Mouse (Mus musculus): ENCODE results near the gene Olfr159. TPM values are rescaled to one million over a fixed set of nuclear protein-coding genes. Genes with fewer than 3 reads are reported as not detected.

Olfr159 gene
- total RNA-seq, 2 experiments from 2014 or later = not detected

DNA sequence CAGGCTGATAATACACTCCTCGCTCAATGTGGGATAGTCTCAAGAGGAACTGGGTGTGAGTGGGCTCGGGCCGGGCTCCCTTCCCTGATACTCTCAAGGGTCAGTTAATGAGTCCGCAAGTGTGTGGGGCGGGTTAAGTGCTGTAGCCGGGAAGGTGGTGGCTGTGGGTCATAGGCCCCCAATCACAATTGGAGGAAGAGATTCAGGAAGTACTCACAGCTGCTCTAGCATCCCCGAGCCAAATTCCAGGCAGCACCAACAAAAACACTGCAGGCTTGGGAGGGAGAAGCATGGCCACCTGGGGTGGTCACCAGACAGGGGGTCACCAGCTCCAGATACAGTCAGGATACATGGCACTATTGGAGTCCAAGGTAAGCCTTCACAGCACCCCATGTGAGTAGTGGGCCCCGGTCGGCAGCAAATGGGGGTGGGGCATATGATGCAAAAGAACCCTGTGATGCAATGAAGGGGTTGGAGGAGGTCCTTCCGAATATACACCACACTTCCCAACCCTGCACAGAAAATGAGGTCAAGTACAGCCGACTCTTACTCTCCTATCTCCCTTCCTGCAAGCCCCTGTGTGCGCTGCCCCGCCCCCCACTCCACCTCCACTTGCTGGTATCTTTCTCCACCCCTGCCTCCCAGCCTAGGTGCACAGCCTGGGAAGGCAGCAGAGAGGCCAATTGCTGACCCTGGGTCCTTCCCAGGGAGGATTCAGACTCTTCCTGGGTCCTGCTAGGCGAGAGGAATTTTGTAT is 40.8 kb downstream of the Olfr159 start, which contains the start of gene Spaar:
TSS of gene Spaar (plus strand) at position 241 of the 757 bp plus-strand sequence.
- no peak for DNase-seq (ENCODE audit: low spot score in 2 of 2)

DNA sequence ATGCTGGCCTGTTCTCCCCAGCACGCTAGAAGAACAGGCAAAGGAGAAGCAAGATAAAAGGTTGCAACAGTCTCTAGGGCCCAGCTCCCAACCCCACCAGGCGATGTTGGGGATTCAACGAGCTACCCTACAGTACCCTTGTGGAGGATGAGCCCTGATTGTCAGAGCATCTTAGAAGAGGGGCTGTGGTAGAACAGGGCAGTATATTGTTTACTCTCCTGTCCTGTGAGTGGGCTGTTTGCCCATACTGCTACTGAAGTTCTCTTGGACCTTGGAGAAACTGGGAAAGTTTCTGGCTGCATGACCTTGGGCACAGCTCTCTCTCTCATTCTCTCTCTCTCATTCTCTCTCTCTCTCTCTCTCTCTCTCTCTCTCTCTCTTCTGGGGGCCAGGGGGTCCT is 41.7 kb downstream of the Olfr159 start:
- DNase-seq (ENCODE audit: low spot score in 2 of 2) = no peak

DNA sequence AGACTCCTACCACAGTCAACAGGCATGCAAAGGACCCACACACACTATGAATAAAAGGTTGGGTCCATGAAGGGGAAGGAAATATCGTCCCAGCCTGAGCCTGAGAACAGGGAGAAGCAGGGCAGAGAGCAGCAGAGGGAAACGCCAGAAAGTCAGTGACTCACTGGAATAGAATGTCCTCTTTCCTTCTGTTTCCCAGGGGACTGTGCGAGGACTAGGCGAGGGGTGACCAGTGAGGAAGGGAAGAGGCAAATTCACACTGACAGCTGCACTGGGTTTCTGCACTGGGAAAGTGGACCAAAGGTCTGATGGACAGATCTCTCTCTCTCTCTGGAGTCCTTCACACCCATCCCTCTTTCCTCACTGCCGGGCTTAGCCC is 42.2 kb downstream of the Olfr159 start:
- peak; percentile 27 to 46 for DNase-seq (ENCODE audit: low spot score in 2 of 2)

DNA sequence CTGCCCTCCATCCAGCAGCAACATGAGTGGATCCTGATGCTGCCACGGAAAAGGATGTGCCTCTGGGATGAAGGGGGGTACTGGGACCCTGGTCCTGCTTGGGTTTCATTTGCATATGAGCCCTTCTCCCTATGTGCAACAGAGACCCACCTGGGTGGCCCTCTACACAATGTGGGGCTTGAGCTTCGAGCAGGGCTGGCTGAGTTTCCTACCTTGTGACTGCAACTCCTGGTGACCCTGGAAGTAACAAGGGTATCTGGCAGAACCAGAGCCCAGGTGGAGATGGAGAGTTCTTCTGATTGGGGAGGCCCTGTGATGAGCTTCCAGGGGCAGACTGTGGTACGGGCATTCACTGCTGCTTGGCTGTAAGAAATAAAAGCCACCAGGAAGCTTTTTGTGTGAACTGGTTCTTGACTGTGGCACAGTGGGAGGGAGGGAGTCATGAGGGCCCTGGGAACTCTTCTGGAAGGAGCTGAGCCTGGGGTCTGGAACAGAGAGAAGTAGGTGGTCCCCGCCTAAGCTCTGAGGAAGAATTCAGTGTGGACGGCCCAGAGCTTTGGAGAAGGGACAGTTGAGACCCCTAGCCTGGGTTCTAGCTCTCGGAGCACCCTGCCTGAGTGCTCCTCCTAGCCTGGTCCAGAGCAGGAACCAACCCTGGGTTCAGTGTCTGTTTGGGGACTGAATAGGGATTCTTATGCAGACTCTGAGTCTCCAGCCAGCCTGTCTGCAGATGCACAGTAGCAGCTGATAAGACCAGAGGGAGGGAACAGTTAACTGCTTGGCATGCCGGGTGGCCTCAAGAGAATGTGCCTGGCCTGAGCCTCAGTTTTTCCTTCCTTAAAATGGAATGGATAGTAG is 42.9 kb downstream of the Olfr159 start:
- DNase-seq (ENCODE audit: low spot score in 2 of 2) = no peak

DNA sequence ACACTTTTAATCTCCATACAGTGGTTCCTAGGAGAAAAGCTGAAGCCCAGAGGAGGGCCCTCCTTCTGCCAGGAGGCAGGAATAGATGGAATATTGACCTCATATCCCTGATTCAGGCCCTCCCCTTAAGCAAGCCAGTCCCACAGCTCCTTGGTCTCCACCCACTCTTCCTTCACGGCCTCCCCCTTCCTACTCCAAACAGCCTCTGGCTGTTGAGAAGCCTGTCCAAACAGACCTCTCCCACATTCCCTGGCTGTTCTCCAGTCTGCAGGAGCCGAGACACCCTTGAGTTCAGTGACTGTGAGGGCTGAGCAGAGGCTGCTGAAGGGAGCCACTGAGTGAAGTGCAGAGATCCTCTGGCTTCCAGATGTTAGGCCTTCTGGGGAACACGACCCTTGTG is 43.8 kb downstream of the Olfr159 start, which contains the start of gene Hrct1:
TSS of gene Hrct1 (plus strand) at position 194 of the 400 bp plus-strand sequence.
- DNase-seq (ENCODE audit: low spot score in 2 of 2) = peak in 1 of 2 experiments; percentile 54

DNA sequence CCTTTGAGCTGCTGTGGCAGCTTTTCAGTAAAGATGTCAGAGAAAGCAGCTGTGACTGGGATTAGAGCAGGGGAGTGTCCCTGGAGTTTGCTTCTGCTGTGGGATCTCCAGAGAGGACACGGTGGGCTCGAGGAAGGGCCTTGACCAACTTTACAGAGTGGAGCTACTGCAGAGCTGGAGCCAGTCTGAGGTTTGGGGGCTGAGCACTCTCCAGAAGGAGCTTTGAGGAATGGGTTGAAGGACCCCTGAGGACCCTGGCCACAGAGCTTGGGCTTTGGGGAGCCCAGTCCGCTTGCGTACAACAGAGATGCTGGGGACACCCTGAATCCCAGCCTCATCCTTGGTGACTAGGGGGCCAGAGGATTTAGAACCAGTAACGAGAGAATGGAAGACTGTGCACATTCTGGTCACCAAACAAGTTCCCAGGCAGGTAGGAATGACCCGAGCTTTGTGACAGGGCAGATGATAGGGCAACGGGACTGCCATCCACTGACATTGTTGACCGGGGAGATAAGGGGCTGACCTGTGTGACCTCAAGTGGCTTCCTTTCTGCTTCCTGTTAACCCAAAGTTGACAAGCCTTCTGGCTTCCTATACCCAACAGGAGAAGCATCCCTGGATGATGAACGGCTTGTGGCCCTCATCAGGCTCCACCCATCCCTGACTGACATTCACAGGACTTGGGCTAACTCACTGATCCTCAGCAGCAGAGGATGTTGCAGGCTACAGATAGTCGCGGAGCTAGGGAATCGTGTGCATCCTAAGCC is 44.4 kb downstream of the Olfr159 start:
- no peak for DNase-seq (ENCODE audit: low spot score in 2 of 2)

DNA sequence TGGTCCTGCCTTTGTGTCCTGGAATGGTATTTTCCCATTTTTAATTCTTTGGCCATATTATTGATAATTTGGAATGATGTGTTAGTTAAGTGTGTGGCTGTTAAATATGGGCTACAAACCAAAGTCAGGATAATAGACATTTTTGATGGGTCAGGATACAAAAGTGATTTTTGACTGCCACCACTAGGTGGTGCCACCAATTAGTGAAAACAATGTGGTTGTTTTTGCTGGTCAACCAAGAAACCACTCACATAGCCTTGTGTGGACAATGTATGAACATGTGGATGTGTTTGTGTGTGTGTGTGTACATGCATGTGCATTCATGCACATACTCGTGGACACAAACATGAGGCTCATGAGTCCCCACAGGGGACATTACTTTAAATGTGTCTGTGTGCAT is 46.0 kb downstream of the Olfr159 start:
- DNase-seq (ENCODE audit: low spot score in 2 of 2) = peak in 1 of 2 experiments; percentile 49

DNA sequence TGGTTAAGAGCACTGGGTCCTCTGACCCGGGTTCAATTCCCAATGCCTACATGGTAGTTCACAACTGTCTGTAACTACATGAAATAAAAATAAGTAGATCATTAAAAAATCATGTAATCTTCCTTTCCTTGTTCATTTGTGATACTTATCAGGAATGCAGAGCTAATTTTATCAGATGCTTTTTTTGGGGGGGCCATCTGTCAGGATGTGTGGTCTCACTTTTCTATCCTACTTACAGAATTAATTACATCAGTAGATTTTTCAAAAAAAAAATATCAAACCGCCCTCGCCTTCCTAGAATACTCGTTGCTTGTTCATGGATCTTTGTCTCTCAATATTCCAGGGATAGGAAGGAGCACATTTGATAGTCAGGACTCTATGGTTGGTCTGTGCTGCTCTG is 48.6 kb downstream of the Olfr159 start:
- DNase-seq (ENCODE audit: low spot score in 2 of 2) = no peak

DNA sequence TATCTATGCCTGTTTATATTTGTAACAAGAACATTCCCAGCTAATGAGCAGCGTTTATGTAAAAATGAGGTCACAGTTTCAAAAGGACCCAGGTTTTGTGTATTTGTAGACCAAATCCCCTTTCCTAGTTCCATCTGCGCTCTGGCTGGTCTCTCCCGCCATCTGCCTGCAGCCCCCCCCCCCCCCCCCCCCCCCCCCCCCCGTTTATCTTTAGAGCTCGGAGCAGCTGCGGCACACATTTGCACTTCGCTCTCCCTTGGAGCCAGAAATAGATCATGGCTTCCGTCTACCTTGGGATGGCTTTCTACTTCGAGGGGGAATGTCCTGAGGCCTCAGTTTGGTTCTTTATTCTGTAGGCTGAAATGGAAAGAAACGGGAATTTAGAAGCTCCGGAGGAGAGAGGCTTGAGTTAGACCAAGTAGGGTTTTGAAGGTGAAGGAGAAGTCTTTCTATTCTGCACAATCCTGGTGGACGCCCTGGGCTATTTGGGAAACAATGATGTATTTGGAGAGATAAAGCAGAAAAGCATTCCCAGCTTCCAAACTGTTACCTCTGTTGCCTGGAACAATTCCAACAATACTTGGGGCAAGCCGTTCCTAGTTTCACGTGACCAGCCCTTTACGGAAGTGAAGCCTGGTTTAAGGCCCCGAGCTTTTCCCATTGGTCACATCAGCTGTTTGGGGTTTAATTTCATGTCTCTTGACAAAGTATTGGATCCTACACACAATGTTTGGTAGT is 50.1 kb downstream of the Olfr159 start:
- no peak for DNase-seq (ENCODE audit: low spot score in 2 of 2)

Other genes starting within 250 kb of the Olfr159 start
- gene Tpm2, start 247.2 kb downstream of the Olfr159 start, total RNA-seq (2021) = 10 to 100 TPM; 33.4 to 61.7 TPM
- 100 to 1,000 TPM in 1 of 2 experiments, 10 to 100 TPM in 1; 95.8 to 144 TPM for gene Creb3, start 208.7 kb downstream of the Olfr159 start, total RNA-seq (2021)
- gene Tln1, start 208.3 kb downstream of the Olfr159 start, total RNA-seq (2021) = 100 to 1,000 TPM; 167 to 208 TPM
- gene Rgp1, start 192.3 kb downstream of the Olfr159 start, total RNA-seq (2021) = 10 to 100 TPM; 40.7 to 48.7 TPM
- 1 to 10 TPM; 8.2 to 8.3 TPM for gene Gba2, start 192.1 kb downstream of the Olfr159 start, total RNA-seq (2021)
- under 1 TPM; 0.70 to 0.73 TPM for gene Msmp, start 186.5 kb downstream of the Olfr159 start, total RNA-seq (2021)
- 10 to 100 TPM; 24.9 to 42.4 TPM for gene Npr2, start 139.1 kb downstream of the Olfr159 start, total RNA-seq (2021)
- under 1 TPM; 0.53 to 0.54 TPM for gene Spag8, start 117.4 kb downstream of the Olfr159 start, total RNA-seq (2021)
- 100 to 1,000 TPM in 1 of 2 experiments, 10 to 100 TPM in 1; 79.2 to 121 TPM for gene Hint2, start 114.5 kb downstream of the Olfr159 start, total RNA-seq (2021)
- 1 to 10 TPM; 5.2 to 7.5 TPM for gene Tmem8b, start 102.0 kb downstream of the Olfr159 start, total RNA-seq (2021)
- under 1 TPM; 0.19 to 0.40 TPM for gene Fam221b, start 101.9 kb downstream of the Olfr159 start, total RNA-seq (2021)
- not detected for gene Olfr70, start 70.2 kb downstream of the Olfr159 start, total RNA-seq (2021)
- gene Olfr71, start 60.8 kb downstream of the Olfr159 start, total RNA-seq (2021) = not detected
- gene Hrct1, start 43.8 kb downstream of the Olfr159 start, total RNA-seq (2021) = 1 to 10 TPM; 2.4 to 6.4 TPM
- gene Spaar, start 41.0 kb downstream of the Olfr159 start, total RNA-seq (2021) = 1 to 10 TPM; 1.6 to 2.3 TPM
- gene Olfr156, start 52.9 kb upstream of the Olfr159 start, total RNA-seq (2021) = not detected
- gene Olfr157, start 69.2 kb upstream of the Olfr159 start, total RNA-seq (2021) = not detected
- not detected for gene Olfr155, start 80.6 kb upstream of the Olfr159 start, total RNA-seq (2021)
- gene Reck, start 104.5 kb upstream of the Olfr159 start, total RNA-seq (2021) = 10 to 100 TPM; 17.4 to 22.0 TPM
- 1 to 10 TPM; 3.5 to 6.4 TPM for gene Glipr2, start 186.4 kb upstream of the Olfr159 start, total RNA-seq (2021)
- not detected for gene Ccin, start 212.5 kb upstream of the Olfr159 start, total RNA-seq (2021)
- gene Clta, start 233.4 kb upstream of the Olfr159 start, total RNA-seq (2021) = 100 to 1,000 TPM; 169 to 180 TPM

Data from adrenal gland, adult 18-20 months (tissue).